Mouse (Mus musculus) liver, embryonic 11.5 days (tissue): Measurements from ENCODE around the gene Sdk2. TPM values are rescaled to one million over a fixed set of nuclear protein-coding genes. Genes with fewer than 3 reads are reported as not detected.

Source experiments
- ATAC-seq: fragments of 200-750 bp; cut with Nextera tagmentation; replicated peaks from 2 replicates; pipeline ENCODE4 v1.8.0; 2017; ENCODE audit warnings: moderate number of reproducible peaks, mild to moderate bottlenecking, moderate TSS enrichment, moderate library complexity; ENCODE audit not compliant: low FRiP score
- DNase-seq: peaks from one replicate; pipeline ENCODE4 v3.0.0-alpha.2; 2017; ENCODE audit warnings: low spot score
- H3K27ac ChIP-seq: fragments of 300-500 bp; sonication (generic); 2 replicates; pipeline ENCODE4 v1.5.1; 2014; ENCODE audit warnings: mild to moderate bottlenecking, low read depth, low read length, control low read depth
- H3K27me3 ChIP-seq: fragments of 300-500 bp; sonication (generic); replicated peaks from 2 replicates; pipeline ENCODE4 v1.6.1; 2014; ENCODE audit warnings: low read length, mixed read lengths; ENCODE audit not compliant: control insufficient read depth, insufficient read depth
- H3K36me3 ChIP-seq: fragments of 300-500 bp; sonication (generic); 2 replicates; pipeline ENCODE4 v1.6.1; 2014; ENCODE audit warnings: mild to moderate bottlenecking, low read length, moderate library complexity, mixed read lengths; ENCODE audit not compliant: control insufficient read depth, insufficient read depth
- H3K4me1 ChIP-seq: fragments of 300-500 bp; sonication (generic); replicated peaks from 2 replicates; pipeline ENCODE4 v1.6.1; 2014; ENCODE audit warnings: low read length, mixed read lengths; ENCODE audit not compliant: control insufficient read depth, insufficient read depth
- H3K4me2 ChIP-seq: fragments of 300-500 bp; sonication (generic); 2 replicates; pipeline ENCODE4 v1.6.1; 2014; ENCODE audit warnings: mild to moderate bottlenecking, control low read depth, moderate library complexity
- H3K4me3 ChIP-seq: fragments of 300-500 bp; sonication (generic); 2 replicates; pipeline ENCODE4 v1.5.1; 2014; ENCODE audit warnings: low read depth, low read length, control low read depth
- H3K9ac ChIP-seq: fragments of 300-500 bp; sonication (generic); 2 replicates; pipeline ENCODE4 v1.6.1; 2014; ENCODE audit warnings: low read depth, low read length, control low read depth
- H3K9me3 ChIP-seq: fragments of 300-500 bp; sonication (generic); 2 replicates; pipeline ENCODE4 v1.6.1; 2016; ENCODE audit warnings: low read length, inconsistent platforms, mixed read lengths; ENCODE audit not compliant: control insufficient read depth
- WGBS: fragments of 180-500 bp; shearing (Covaris S2); extraction: QIAGEN DNeasy Blood & Tissue Kit; methylation state at CpG from one replicate; pipeline ENCODE4 v1.1.7; 2014; 5-methylcytosine and 5-hydroxymethylcytosine counted together
- polyA plus RNA-seq: library from polyadenylated mRNA; unstranded; fragments of >200 nt; fragmentation: Nextera tagmentation; extraction: Ambion mirVana; gene quantifications from 2 replicates; pipeline ENCODE4 v1.2.1, GENCODE M21; 2014

The Sdk2 gene
- polyA plus RNA-seq, 1 experiment from 2014 or later: 1.9 TPM

DNA sequence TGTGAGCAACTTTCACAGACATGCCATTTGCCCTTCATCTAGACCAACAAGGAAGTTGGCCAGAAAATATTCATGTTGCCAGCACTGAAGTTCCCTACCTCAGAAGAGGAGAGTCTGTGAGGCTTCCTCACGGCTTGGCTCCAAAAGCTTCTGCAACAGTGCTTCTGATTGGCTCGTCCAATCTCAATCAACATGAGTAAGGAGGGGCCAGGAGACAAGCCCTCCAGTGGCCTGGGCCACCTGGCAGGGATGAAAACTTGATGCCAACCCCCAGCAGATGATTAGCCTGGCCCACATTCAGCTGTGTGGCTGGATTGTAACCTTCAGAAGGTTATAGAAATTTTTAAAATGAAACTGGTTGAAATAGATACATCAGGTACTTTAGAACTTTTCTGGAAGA lies 10.5 kb downstream of the Sdk2 start:
- ATAC-seq: no peak
- H3K27me3 ChIP-seq: no peaks in the 10 kb centered on the region
- DNase-seq: no peak
- no peaks in the 10 kb centered on the region for H3K36me3 ChIP-seq
- 31% methylated on average over 2 of the region's 2 CpGs for WGBS
- H3K9ac ChIP-seq: no peak overlapping the region
- no peaks in the 10 kb centered on the region for H3K4me1 ChIP-seq
- H3K4me3 ChIP-seq: no peak overlapping the region
- no peaks in the 10 kb centered on the region for H3K9me3 ChIP-seq
- H3K27ac ChIP-seq: no peak overlapping the region
- no peak overlapping the region for H3K4me2 ChIP-seq

GRCm38 (mm10) chr11:114054581-114055315 lies 12.1 kb downstream of the Sdk2 start:
- Histone ChIP-seq H3K9ac (no peak overlapping the region), H3K4me2 (no peak overlapping the region), H3K27ac (no peak overlapping the region), H3K27me3 (no peaks in the 10 kb centered on the region), H3K36me3 (no peaks in the 10 kb centered on the region), H3K9me3 (no peaks in the 10 kb centered on the region), H3K4me3 (no peak overlapping the region), H3K4me1 (peaks cover under 1% of the 10 kb centered on the region; the same call in 1 of the 2 replicates)
- DNase-seq: no peak
- ATAC-seq: no peak
- 68% methylated on average over 17 of the region's 17 CpGs for WGBS

DNA sequence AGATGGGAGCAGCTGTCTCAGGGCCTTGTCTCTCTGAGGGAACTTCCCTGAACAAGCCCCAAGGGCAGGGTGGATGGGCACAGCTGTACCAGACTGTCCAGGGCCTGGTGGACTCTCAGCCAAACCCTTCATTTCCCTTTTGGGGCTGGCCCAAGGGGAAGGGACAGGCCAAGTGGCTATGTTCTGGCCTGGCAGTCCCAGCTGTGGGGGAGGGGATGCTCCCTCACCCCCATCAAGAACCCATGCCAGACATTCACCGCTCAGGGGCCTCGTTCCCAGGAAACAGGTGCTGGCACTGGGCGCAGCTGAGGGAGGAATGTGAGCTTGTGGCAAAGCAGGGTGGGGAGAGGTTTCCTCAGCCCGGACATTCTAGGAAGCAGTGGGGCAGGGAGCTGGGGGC lies 15.5 kb downstream of the Sdk2 start:
- no peaks in the 10 kb centered on the region for H3K27me3 ChIP-seq
- 70% methylated on average over 4 of the region's 4 CpGs for WGBS
- no peak overlapping the region for H3K27ac ChIP-seq
- DNase-seq (no peak), ATAC-seq (no peak)
- H3K9me3 ChIP-seq: no peaks in the 10 kb centered on the region
- H3K4me2 ChIP-seq: no peak overlapping the region
- no peaks in the 10 kb centered on the region; the same call in 1 of the 2 replicates for H3K36me3 ChIP-seq
- no peak overlapping the region for H3K9ac ChIP-seq
- H3K4me3 ChIP-seq: no peak overlapping the region
- H3K4me1 ChIP-seq: peaks cover 17% of the 10 kb centered on the region

GRCm38 (mm10) chr11:114050511-114050910 lies 16.3 kb downstream of the Sdk2 start:
- no peak for ATAC-seq
- Histone ChIP-seq H3K4me2 (no peak overlapping the region), H3K27me3 (no peaks in the 10 kb centered on the region), H3K4me3 (no peak overlapping the region), H3K4me1 (peaks cover 17% of the 10 kb centered on the region), H3K9me3 (no peaks in the 10 kb centered on the region), H3K27ac (no peak overlapping the region), H3K36me3 (no peaks in the 10 kb centered on the region; the same call in 1 of the 2 replicates), H3K9ac (no peak overlapping the region)
- WGBS: 65% methylated on average over 3 of the region's 3 CpGs
- DNase-seq: no peak

DNA sequence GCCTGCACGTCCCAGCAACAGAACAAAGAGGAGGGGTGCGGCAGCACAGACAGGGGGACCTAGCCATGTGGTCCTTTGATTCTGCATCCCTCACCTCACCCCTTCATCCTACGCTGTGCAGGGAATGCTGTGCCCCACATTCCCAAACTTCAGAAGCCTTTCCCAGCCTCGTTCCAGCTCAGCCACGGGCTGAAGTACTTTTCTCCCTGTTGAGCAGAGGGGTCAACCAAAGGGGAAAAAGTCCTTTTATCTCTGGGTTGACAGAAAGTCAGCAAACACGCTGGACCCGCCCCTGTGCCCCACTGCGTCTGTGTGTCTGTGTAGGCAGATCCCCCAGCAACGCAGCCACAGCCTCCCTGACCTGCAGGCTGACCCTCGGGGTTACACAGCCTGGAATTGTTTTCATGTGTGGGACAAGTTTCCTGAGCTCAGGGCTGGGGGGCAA lies 18.9 kb downstream of the Sdk2 start:
- Histone ChIP-seq H3K27me3 (no peaks in the 10 kb centered on the region; the same call in 1 of the 2 replicates), H3K27ac (peak overlapping the region; percentile 70), H3K9me3 (no peaks in the 10 kb centered on the region), H3K4me3 (no peak overlapping the region), H3K4me1 (peaks cover 17% of the 10 kb centered on the region), H3K4me2 (peak overlapping the region; percentile 38), H3K36me3 (no peaks in the 10 kb centered on the region; the same call in 1 of the 2 replicates), H3K9ac (no peak overlapping the region)
- DNase-seq (peak; percentile 50), ATAC-seq (peak; percentile 61)
- 31% methylated on average over 10 of the region's 10 CpGs for WGBS

- no peak overlapping the region for H3K4me2 ChIP-seq
- no peak overlapping the region for H3K4me3 ChIP-seq
- peaks cover 17% of the 10 kb centered on the region for H3K4me1 ChIP-seq
- H3K27me3 ChIP-seq: no peaks in the 10 kb centered on the region; the same call in 1 of the 2 replicates
- H3K9me3 ChIP-seq: no peaks in the 10 kb centered on the region
- 87% methylated on average over 5 of the region's 5 CpGs for WGBS
- no peaks in the 10 kb centered on the region; the same call in 1 of the 2 replicates for H3K36me3 ChIP-seq
- ATAC-seq: no peak
- no peak for DNase-seq
- H3K9ac ChIP-seq: no peak overlapping the region
- no peak overlapping the region for H3K27ac ChIP-seq
Measured at GRCm38 (mm10) chr11:114046927-114047326, 19.9 kb downstream of the Sdk2 start.

GRCm38 (mm10) chr11:114044373-114044772 lies 22.5 kb downstream of the Sdk2 start:
- ATAC-seq (no peak), DNase-seq (no peak)
- Histone ChIP-seq H3K27me3 (no peaks in the 10 kb centered on the region; the same call in 1 of the 2 replicates), H3K9ac (no peak overlapping the region), H3K27ac (no peak overlapping the region), H3K4me3 (no peak overlapping the region), H3K36me3 (no peaks in the 10 kb centered on the region; the same call in 1 of the 2 replicates), H3K4me1 (peaks cover 23% of the 10 kb centered on the region), H3K9me3 (no peaks in the 10 kb centered on the region), H3K4me2 (no peak overlapping the region)
- 65% methylated on average over 4 of the region's 4 CpGs for WGBS

GRCm38 (mm10) chr11:114043530-114043929 lies 23.3 kb downstream of the Sdk2 start:
- WGBS: 68% methylated on average over 7 of the region's 7 CpGs
- Histone ChIP-seq H3K9ac (no peak overlapping the region), H3K4me3 (no peak overlapping the region), H3K9me3 (no peaks in the 10 kb centered on the region), H3K36me3 (no peaks in the 10 kb centered on the region; the same call in 1 of the 2 replicates), H3K4me1 (peaks cover 15% of the 10 kb centered on the region), H3K27ac (no peak overlapping the region), H3K4me2 (no peak overlapping the region), H3K27me3 (no peaks in the 10 kb centered on the region; the same call in 1 of the 2 replicates)
- ATAC-seq (no peak), DNase-seq (no peak)
